Mouse (Mus musculus): Measurements from ENCODE around the gene Acat2.

GRCm38 (mm10) chr17:12937412-12937970 is 23.1 kb downstream of the Acat2 start:
- no peak for TF ChIP-seq CTCF (IDR thresholded peaks at IDR 0.05; ENCODE audit: extremely low read depth, insufficient read depth, low read length)
- TF ChIP-seq POLR2A (IDR thresholded peaks at IDR 0.05; ENCODE audit: extremely low read depth, insufficient read depth, low read length) = no peak

Measured in cortical plate, adult 2 months (tissue).